Mouse (Mus musculus) lung, embryonic 14.5 days (tissue): ENCODE measurements around the gene Rnf224. TPM values are rescaled to one million over a fixed set of nuclear protein-coding genes. Genes with fewer than 3 reads are reported as not detected.

ENCODE experiments used
- ATAC-seq: fragments of 200-750 bp; cut with Nextera tagmentation; 2 replicates; pipeline ENCODE4 v1.8.0; 2017; ENCODE audit warnings: mild to moderate bottlenecking, moderate TSS enrichment, moderate library complexity; ENCODE audit not compliant: insufficient read depth
- DNase-seq: peaks from one replicate; pipeline ENCODE4 v3.0.0-alpha.2; 2015
- H3K27ac ChIP-seq: fragments of 300-500 bp; sonication (generic); 2 replicates; pipeline ENCODE4 v1.5.1; 2014; ENCODE audit warnings: low read depth, mild to moderate bottlenecking, moderate library complexity
- H3K27me3 ChIP-seq: fragments of 300-500 bp; sonication (generic); 2 replicates; pipeline ENCODE4 v1.6.1; 2014; ENCODE audit warnings: low read length, control low read depth; ENCODE audit not compliant: insufficient read depth
- H3K36me3 ChIP-seq: fragments of 300-500 bp; sonication (generic); 2 replicates; pipeline ENCODE4 v1.6.1; 2014; ENCODE audit warnings: control low read depth; ENCODE audit not compliant: insufficient read depth
- H3K4me1 ChIP-seq: fragments of 300-500 bp; sonication (generic); 2 replicates; pipeline ENCODE4 v1.6.1; 2014; ENCODE audit warnings: antibody characterized with exemption, control low read depth; ENCODE audit not compliant: insufficient read depth
- H3K4me2 ChIP-seq: fragments of 300-500 bp; sonication (generic); 2 replicates; pipeline ENCODE4 v1.6.1; 2014; ENCODE audit warnings: mild to moderate bottlenecking
- H3K4me3 ChIP-seq: fragments of 300-500 bp; sonication (generic); 2 replicates; pipeline ENCODE4 v1.5.1; 2014; ENCODE audit warnings: low read depth, low read length
- H3K9ac ChIP-seq: fragments of 300-500 bp; sonication (generic); 2 replicates; pipeline ENCODE4 v1.6.1; 2014
- H3K9me3 ChIP-seq: fragments of 300-500 bp; sonication (generic); 2 replicates; pipeline ENCODE4 v1.6.1; 2016; ENCODE audit warnings: low read depth, low read length, control low read depth
- CTCF ChIP-seq: IDR thresholded peaks from 2 replicates; pipeline ENCODE4 v1.5.1; 2016; ENCODE audit warnings: antibody characterized with exemption, low read depth
- WGBS: fragments of 180-500 bp; shearing (Covaris S2); extraction: QIAGEN DNeasy Blood & Tissue Kit; methylation state at CpG from one replicate; pipeline ENCODE4 v1.1.7; 2014; 5-methylcytosine and 5-hydroxymethylcytosine counted together
- polyA plus RNA-seq: library from polyadenylated mRNA; unstranded; fragments of >200 nt; fragmentation: Nextera tagmentation; extraction: Ambion mirVana; gene quantifications from 2 replicates; pipeline ENCODE4 v1.2.1, GENCODE M21; 2014

The Rnf224 gene
- not detected in 2 replicates for polyA plus RNA-seq

GRCm38 (mm10) chr2:25236614-25237013 lies at the start of gene Rnf224:
Rnf224 (minus strand) TSS chr2:25236787.
- no peak for DNase-seq
- 19% methylated on average over 8 of the region's 8 CpGs for WGBS
- no peak within 1 kb of the TSS for H3K9ac ChIP-seq
- TF ChIP-seq CTCF: no peak
- H3K9me3 ChIP-seq: no peaks in the 10 kb centered on the region
- H3K4me1 ChIP-seq: 0 out of 2 replicates have a peak, but pooled peaks cover 4% of the 10 kb centered on the region
- H3K36me3 ChIP-seq: no peaks in the 10 kb centered on the region
- H3K4me3 ChIP-seq: no peak within 1 kb of the TSS
- no peak within 1 kb of the TSS for H3K27ac ChIP-seq
- no peak within 1 kb of the TSS for H3K4me2 ChIP-seq
- H3K27me3 ChIP-seq: peaks cover 7% of the 10 kb centered on the region; the same call in 1 of the 2 replicates
- ATAC-seq: no peak

DNA sequence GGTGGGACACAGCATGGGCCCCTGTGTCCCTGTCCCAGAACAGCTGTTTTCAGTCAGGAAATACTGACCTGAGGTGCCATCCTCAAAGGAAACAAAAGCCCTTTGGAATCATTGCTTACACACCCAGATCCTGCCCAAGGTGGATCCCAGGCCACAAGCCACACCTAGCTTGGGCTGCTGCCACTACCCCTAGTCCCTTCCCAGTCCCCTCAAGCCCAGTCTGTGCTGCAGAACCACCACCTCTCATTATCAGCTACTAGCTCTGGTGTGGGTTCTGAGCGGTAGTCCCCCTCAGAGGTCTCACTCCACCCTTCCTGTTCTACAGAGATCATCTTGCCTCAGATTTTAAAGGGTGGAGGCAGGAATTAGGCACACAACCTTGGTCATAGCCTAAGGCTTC lies 49.7 kb upstream of the Rnf224 start:
- Histone ChIP-seq H3K4me3 (no peak overlapping the region), H3K4me2 (no peak overlapping the region), H3K27ac (peak overlapping the region; percentile 26; the same call in 1 of the 2 replicates), H3K9ac (no peak overlapping the region), H3K27me3 (peaks cover 35% of the 10 kb centered on the region), H3K4me1 (0 out of 2 replicates have a peak, but pooled peaks cover 2% of the 10 kb centered on the region), H3K36me3 (peaks cover 47% of the 10 kb centered on the region), H3K9me3 (no peaks in the 10 kb centered on the region)
- TF ChIP-seq CTCF: no peak
- ATAC-seq (no peak; the same call in 1 of the 2 replicates), DNase-seq (no peak)
- WGBS: 53% methylated on average over 1 of the region's 1 CpGs

GRCm38 (mm10) chr2:25285551-25285950 lies 49.0 kb upstream of the Rnf224 start:
- DNase-seq: no peak
- H3K27ac ChIP-seq: no peak overlapping the region; the same call in 1 of the 2 replicates
- H3K4me3 ChIP-seq: no peak overlapping the region
- H3K36me3 ChIP-seq: peaks cover 52% of the 10 kb centered on the region
- no peak overlapping the region for H3K9ac ChIP-seq
- H3K9me3 ChIP-seq: no peaks in the 10 kb centered on the region
- 86% methylated on average over 2 of the region's 2 CpGs for WGBS
- TF ChIP-seq CTCF: no peak
- H3K4me1 ChIP-seq: 0 out of 2 replicates have a peak, but pooled peaks cover 2% of the 10 kb centered on the region
- peaks cover 27% of the 10 kb centered on the region for H3K27me3 ChIP-seq
- H3K4me2 ChIP-seq: no peak overlapping the region
- no peak for ATAC-seq

- Histone ChIP-seq H3K27me3 (no peaks in the 10 kb centered on the region), H3K4me1 (no peaks in the 10 kb centered on the region), H3K36me3 (peaks cover 92% of the 10 kb centered on the region), H3K4me2 (no peak overlapping the region), H3K27ac (no peak overlapping the region), H3K4me3 (no peak overlapping the region), H3K9ac (no peak overlapping the region), H3K9me3 (no peaks in the 10 kb centered on the region)
- ATAC-seq: no peak
- peak; percentile 84 for TF ChIP-seq CTCF
- WGBS: 59% methylated on average over 13 of the region's 13 CpGs
- peak; percentile 90 for DNase-seq
Measured at GRCm38 (mm10) chr2:25278928-25279882, 42.6 kb upstream of the Rnf224 start.

DNA sequence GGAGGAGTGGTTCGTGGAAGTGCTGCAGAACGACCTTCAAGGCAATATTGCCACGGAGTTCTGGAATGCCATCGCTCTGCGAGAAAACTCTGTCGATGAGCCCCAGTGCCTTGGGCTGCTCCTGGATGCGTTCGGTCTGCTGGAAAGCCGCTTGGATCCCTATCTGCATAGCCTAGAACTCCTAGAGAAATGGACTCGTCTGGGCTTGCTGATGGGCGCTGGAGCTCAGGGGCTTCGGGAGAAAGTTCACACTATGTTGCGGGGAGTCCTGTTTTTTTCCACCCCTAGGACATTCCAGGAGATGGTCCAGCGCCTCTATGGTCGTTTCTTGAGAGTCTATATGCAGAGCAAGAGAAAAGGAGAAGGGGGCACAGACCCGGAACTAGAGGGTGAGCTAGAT lies 36.4 kb upstream of the Rnf224 start:
- Histone ChIP-seq H3K27me3 (no peaks in the 10 kb centered on the region), H3K9me3 (no peaks in the 10 kb centered on the region), H3K27ac (no peak overlapping the region), H3K36me3 (peaks cover 74% of the 10 kb centered on the region), H3K4me1 (peaks cover 15% of the 10 kb centered on the region), H3K4me3 (peak overlapping the region; percentile 95), H3K9ac (peak overlapping the region; percentile 86), H3K4me2 (peak overlapping the region; percentile 96)
- ATAC-seq: no peak
- DNase-seq: no peak
- no peak for TF ChIP-seq CTCF
- 29% methylated on average over 16 of the region's 16 CpGs for WGBS

- peak; percentile 69 for ATAC-seq
- H3K9ac ChIP-seq: peak overlapping the region; percentile 86
- H3K4me2 ChIP-seq: peak overlapping the region; percentile 96
- no peaks in the 10 kb centered on the region for H3K9me3 ChIP-seq
- 0% methylated on average over 28 of the region's 29 CpGs for WGBS
- peak overlapping the region; percentile 58; the same call in 1 of the 2 replicates for H3K27ac ChIP-seq
- TF ChIP-seq CTCF: no peak
- peak overlapping the region; percentile 95 for H3K4me3 ChIP-seq
- H3K4me1 ChIP-seq: peaks cover 15% of the 10 kb centered on the region
- H3K36me3 ChIP-seq: peaks cover 69% of the 10 kb centered on the region
- DNase-seq: peak; percentile 17
- H3K27me3 ChIP-seq: no peaks in the 10 kb centered on the region
Measured at GRCm38 (mm10) chr2:25272515-25272914, 35.9 kb upstream of the Rnf224 start.
